In the genomic region with DNA sequence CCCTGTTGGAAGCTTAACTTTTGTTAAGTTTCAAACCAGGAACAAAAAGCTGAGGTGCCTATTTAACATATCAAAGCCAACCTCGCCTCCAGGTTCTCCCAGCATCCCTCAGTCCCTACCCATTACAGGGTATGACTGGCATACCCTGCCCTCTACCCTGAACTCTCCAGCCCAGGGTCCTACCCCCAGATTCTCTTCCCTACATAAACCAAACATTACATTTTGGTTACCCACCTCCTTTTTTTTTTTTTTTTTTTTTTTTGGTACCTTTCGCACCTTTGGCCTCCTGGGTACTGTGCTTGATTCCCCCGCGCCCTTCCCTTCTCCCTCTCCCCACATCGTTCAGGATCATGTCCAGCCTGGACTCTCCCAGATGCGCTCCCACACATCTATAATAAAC, we compare ENCODE assay signal across 27 mouse cellular contexts. TPM values are rescaled to one million over a fixed set of nuclear protein-coding genes. Genes with fewer than 3 reads are reported as not detected.
"Had no signal": no experiment of that assay in that cellular context is flagged by ENCODE, and none has a peak within 500 bp of the region (broad histone marks: within the 10 kb centered on the region; RNA-seq: fewer than 3 reads in every experiment).

No protein-coding gene starts in this region.

- H3K27ac ChIP-seq: embryonic facial prominence, embryonic 10.5 days; embryonic facial prominence, embryonic 12.5 days; embryonic facial prominence, embryonic 13.5 days; embryonic facial prominence, embryonic 15.5 days; forebrain, embryonic 10.5 days; forebrain, embryonic 12.5 days; forebrain, embryonic 13.5 days; forebrain, embryonic 15.5 days; gastrocnemius, adult 2 months; heart, adult 2 months; heart, embryonic 10.5 days had no signal

- DNase-seq: cerebellum, adult 9-10 months; cerebellum, adult 9-11 months; cerebellum, postnatal 10 days; cerebellum, postnatal 14 days; cerebellum, postnatal 25 days; cerebellum, postnatal 36 days; embryo, embryonic 11 days; forebrain, postnatal 0 days; gastrocnemius, adult 2 months; gastrocnemius, postnatal 10 days; gastrocnemius, postnatal 14 days; gastrocnemius, postnatal 25 days; gastrocnemius, postnatal 36 days; heart, adult 2 months had no signal

- H3K36me3 ChIP-seq: embryonic facial prominence, embryonic 10.5 days; embryonic facial prominence, embryonic 12.5 days; embryonic facial prominence, embryonic 13.5 days; embryonic facial prominence, embryonic 15.5 days; forebrain, embryonic 10.5 days; forebrain, embryonic 12.5 days; forebrain, embryonic 15.5 days; heart, embryonic 10.5 days had no signal

- H3K27me3 ChIP-seq: forebrain, embryonic 12.5 days; forebrain, embryonic 13.5 days; forebrain, embryonic 15.5 days had no signal

- H3K4me3 ChIP-seq: embryonic facial prominence, embryonic 10.5 days; embryonic facial prominence, embryonic 12.5 days; embryonic facial prominence, embryonic 13.5 days; embryonic facial prominence, embryonic 15.5 days; erythroblast, embryonic 14.5 days; forebrain, embryonic 10.5 days; forebrain, embryonic 12.5 days; forebrain, embryonic 13.5 days; forebrain, embryonic 15.5 days; gastrocnemius, adult 2 months; heart, adult 2 months; heart, embryonic 10.5 days had no signal

- H3K9ac ChIP-seq: embryonic facial prominence, embryonic 12.5 days; embryonic facial prominence, embryonic 13.5 days; embryonic facial prominence, embryonic 15.5 days; forebrain, embryonic 12.5 days; forebrain, embryonic 13.5 days; forebrain, embryonic 15.5 days; forebrain, postnatal 0 days had no signal

- H3K9me3 ChIP-seq: embryonic facial prominence, embryonic 10.5 days; embryonic facial prominence, embryonic 12.5 days; embryonic facial prominence, embryonic 13.5 days; embryonic facial prominence, embryonic 15.5 days; forebrain, embryonic 12.5 days; forebrain, embryonic 13.5 days; forebrain, embryonic 15.5 days; heart, embryonic 10.5 days had no signal

- H3K4me1 ChIP-seq: embryonic facial prominence, embryonic 12.5 days; embryonic facial prominence, embryonic 15.5 days; forebrain, embryonic 12.5 days; forebrain, embryonic 13.5 days; forebrain, embryonic 15.5 days; heart, embryonic 10.5 days had no signal

RNA-seq across cellular contexts. Expression of gene Col6a5, which starts 15.9 kb away (rescaled TPM):
- total RNA-seq: common myeloid progenitor, adult 5-6 weeks; granulocyte monocyte progenitor cell, adult 5-6 weeks had no signal
- polyA plus RNA-seq: embryonic facial prominence, embryonic 10.5 days; erythroblast, embryonic 14.5 days; forebrain, embryonic 10.5 days; forebrain, embryonic 11.5 days; heart, embryonic 10.5 days had no signal
